Mouse (Mus musculus): ENCODE data around the gene Nms.

The Nms gene

GRCm38 (mm10) chr1:38992365-38992764 is 53.4 kb downstream of the Nms start:
- DNase-seq (ENCODE audit: low read depth, low spot score): no peak

Data from CD4-positive helper T cell, adult 2 months (primary cell).